Mouse (Mus musculus) kidney, embryonic 14.5 days (tissue): ENCODE measurements around the gene Btbd19. TPM values are rescaled to one million over a fixed set of nuclear protein-coding genes. Genes with fewer than 3 reads are reported as not detected.

ENCODE experiments used
- ATAC-seq: fragments of 200-750 bp; cut with Nextera tagmentation; 2 replicates; pipeline ENCODE4 v1.8.0; 2017; ENCODE audit warnings: moderate number of reproducible peaks, mild to moderate bottlenecking, moderate TSS enrichment, moderate library complexity; ENCODE audit not compliant: low FRiP score, low TSS enrichment
- H3K27ac ChIP-seq: fragments of 300-500 bp; sonication (generic); 2 replicates; pipeline ENCODE4 v1.5.1; 2014; ENCODE audit warnings: low read depth, mild to moderate bottlenecking, low read length, moderate library complexity, mixed read lengths
- H3K27me3 ChIP-seq: fragments of 300-500 bp; sonication (generic); 2 replicates; pipeline ENCODE4 v1.6.1; 2014; ENCODE audit warnings: mild to moderate bottlenecking, low read length; ENCODE audit not compliant: control insufficient read depth, insufficient read depth
- H3K36me3 ChIP-seq: fragments of 300-500 bp; sonication (generic); 2 replicates; pipeline ENCODE4 v1.6.1; 2014; ENCODE audit warnings: low read length, mixed read lengths; ENCODE audit not compliant: control insufficient read depth, insufficient read depth
- H3K4me1 ChIP-seq: fragments of 300-500 bp; sonication (generic); 2 replicates; pipeline ENCODE4 v1.6.1; 2014; ENCODE audit warnings: low read length, mixed read lengths; ENCODE audit not compliant: control insufficient read depth, insufficient read depth
- H3K4me2 ChIP-seq: fragments of 300-500 bp; sonication (generic); replicated peaks from 2 replicates; pipeline ENCODE4 v1.6.1; 2014; ENCODE audit warnings: low read depth, mild to moderate bottlenecking, low read length
- H3K4me3 ChIP-seq: fragments of 300-500 bp; sonication (generic); 2 replicates; pipeline ENCODE4 v1.5.1; 2014; ENCODE audit warnings: mild to moderate bottlenecking, low read length
- H3K9ac ChIP-seq: fragments of 300-500 bp; sonication (generic); 2 replicates; pipeline ENCODE4 v1.6.1; 2014; ENCODE audit warnings: low read depth, mild to moderate bottlenecking, low read length, moderate library complexity
- H3K9me3 ChIP-seq: fragments of 300-500 bp; sonication (generic); 2 replicates; pipeline ENCODE4 v1.6.1; 2016; ENCODE audit warnings: low read length; ENCODE audit not compliant: control insufficient read depth
- WGBS: fragments of 180-500 bp; shearing (Covaris S2); extraction: QIAGEN DNeasy Blood & Tissue Kit; methylation state at CpG from one replicate; pipeline ENCODE4 v1.1.7; 2014; 5-methylcytosine and 5-hydroxymethylcytosine counted together
- polyA plus RNA-seq: library from polyadenylated mRNA; unstranded; fragments of >200 nt; fragmentation: Nextera tagmentation; extraction: Ambion mirVana; gene quantifications from 2 replicates; pipeline ENCODE4 v1.2.1, GENCODE M21; 2014

Gene Btbd19
- polyA plus RNA-seq, 1 experiment from 2014 or later = 6.2 TPM

GRCm38 (mm10) chr4:117151416-117151815, 25.9 kb upstream of the Btbd19 start:
- peaks cover 18% of the 10 kb centered on the region; the same call in 1 of the 2 replicates for H3K4me1 ChIP-seq
- H3K9ac ChIP-seq = no peak overlapping the region
- no peak overlapping the region for H3K4me2 ChIP-seq
- H3K27me3 ChIP-seq = no peaks in the 10 kb centered on the region
- ATAC-seq = no peak
- H3K36me3 ChIP-seq = peaks cover 55% of the 10 kb centered on the region
- no peak overlapping the region for H3K27ac ChIP-seq
- no peaks in the 10 kb centered on the region for H3K9me3 ChIP-seq
- 62% methylated on average over 1 of the region's 1 CpGs for WGBS
- H3K4me3 ChIP-seq = no peak overlapping the region

GRCm38 (mm10) chr4:117150212-117150733, 24.7 kb upstream of the Btbd19 start:
- 93% methylated on average over 6 of the region's 6 CpGs for WGBS
- H3K9me3 ChIP-seq = no peaks in the 10 kb centered on the region
- H3K4me2 ChIP-seq = no peak overlapping the region
- H3K36me3 ChIP-seq = peaks cover 55% of the 10 kb centered on the region
- H3K27ac ChIP-seq = no peak overlapping the region
- peaks cover 18% of the 10 kb centered on the region; the same call in 1 of the 2 replicates for H3K4me1 ChIP-seq
- H3K9ac ChIP-seq = no peak overlapping the region
- H3K4me3 ChIP-seq = no peak overlapping the region
- no peak for ATAC-seq
- H3K27me3 ChIP-seq = no peaks in the 10 kb centered on the region

DNA sequence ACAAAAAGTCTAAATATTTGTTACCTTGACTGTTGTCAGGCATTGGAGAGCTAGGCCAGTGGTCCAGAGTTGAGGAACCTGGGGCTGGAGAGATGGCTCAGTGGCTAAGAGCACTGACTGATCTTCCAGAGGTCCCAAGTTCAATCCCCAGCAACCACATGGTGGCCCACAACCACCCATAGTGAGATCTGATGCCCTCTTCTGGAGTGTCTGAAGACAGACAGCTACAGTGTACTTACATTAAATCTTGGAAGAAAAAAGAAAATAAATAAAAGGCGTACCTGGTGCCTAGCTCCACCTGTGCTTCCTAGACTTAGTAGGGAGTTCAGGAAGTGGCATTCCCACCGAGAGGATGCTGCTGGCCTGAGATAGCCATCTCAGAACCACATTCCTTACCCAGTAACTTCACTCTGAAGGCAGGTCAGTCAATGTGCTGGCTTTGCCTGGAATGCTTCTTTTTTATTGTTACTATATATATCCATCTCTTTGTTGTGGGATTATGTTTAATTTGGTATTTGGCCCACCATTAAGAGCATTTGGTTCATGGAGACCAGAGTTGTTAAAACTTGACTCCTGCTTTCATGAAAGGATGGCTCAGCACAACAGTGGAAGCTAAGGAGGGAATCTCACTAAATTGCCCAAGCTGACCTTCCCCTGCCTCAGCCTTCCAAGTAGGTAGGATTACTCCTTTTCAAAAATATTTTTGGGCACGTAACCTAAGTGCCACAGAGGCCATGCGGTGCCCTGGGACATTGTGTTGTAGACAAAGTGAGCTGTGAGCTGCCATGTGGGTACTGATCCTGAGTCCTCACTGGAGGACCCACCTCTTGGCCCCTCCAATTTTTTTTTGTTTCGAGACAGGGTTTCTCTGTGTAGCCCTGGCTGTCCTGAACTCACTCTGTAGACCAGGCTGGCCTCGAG, 24.0 kb upstream of the Btbd19 start:
- ATAC-seq = no peak

GRCm38 (mm10) chr4:117148815-117149214, 23.3 kb upstream of the Btbd19 start:
- Histone ChIP-seq H3K27ac (no peak overlapping the region), H3K4me1 (peaks cover 13% of the 10 kb centered on the region; the same call in 1 of the 2 replicates), H3K9me3 (no peaks in the 10 kb centered on the region), H3K27me3 (no peaks in the 10 kb centered on the region), H3K4me2 (no peak overlapping the region), H3K4me3 (no peak overlapping the region), H3K9ac (no peak overlapping the region), H3K36me3 (peaks cover 46% of the 10 kb centered on the region)
- ATAC-seq = no peak
- WGBS = 73% methylated on average over 24 of the region's 24 CpGs

More for the DNA sequence above, 24.0 kb upstream of the Btbd19 start:
- Histone ChIP-seq H3K9me3 (no peaks in the 10 kb centered on the region), H3K4me1 (peaks cover 17% of the 10 kb centered on the region; the same call in 1 of the 2 replicates), H3K4me2 (no peak overlapping the region), H3K27ac (no peak overlapping the region), H3K4me3 (no peak overlapping the region), H3K27me3 (no peaks in the 10 kb centered on the region), H3K9ac (no peak overlapping the region), H3K36me3 (peaks cover 53% of the 10 kb centered on the region)
- WGBS = 79% methylated on average over 6 of the region's 6 CpGs

GRCm38 (mm10) chr4:117148047-117148713, 22.7 kb upstream of the Btbd19 start:
- no peak overlapping the region for H3K27ac ChIP-seq
- no peak overlapping the region for H3K9ac ChIP-seq
- H3K4me2 ChIP-seq = no peak overlapping the region
- H3K36me3 ChIP-seq = peaks cover 40% of the 10 kb centered on the region
- H3K27me3 ChIP-seq = no peaks in the 10 kb centered on the region
- peaks cover 9% of the 10 kb centered on the region; the same call in 1 of the 2 replicates for H3K4me1 ChIP-seq
- no peak for ATAC-seq
- H3K9me3 ChIP-seq = no peaks in the 10 kb centered on the region
- WGBS = 71% methylated on average over 18 of the region's 18 CpGs
- H3K4me3 ChIP-seq = no peak overlapping the region

- no peaks in the 10 kb centered on the region for H3K9me3 ChIP-seq
- WGBS = 31% methylated on average over 15 of the region's 15 CpGs
- peaks cover 21% of the 10 kb centered on the region for H3K36me3 ChIP-seq
- no peak overlapping the region for H3K4me2 ChIP-seq
- no peaks in the 10 kb centered on the region for H3K27me3 ChIP-seq
- H3K9ac ChIP-seq = no peak overlapping the region
- H3K4me3 ChIP-seq = no peak overlapping the region
- H3K4me1 ChIP-seq = no peaks in the 10 kb centered on the region
- ATAC-seq = no peak
- H3K27ac ChIP-seq = no peak overlapping the region
Observed at GRCm38 (mm10) chr4:117146176-117146575, 20.7 kb upstream of the Btbd19 start.

DNA sequence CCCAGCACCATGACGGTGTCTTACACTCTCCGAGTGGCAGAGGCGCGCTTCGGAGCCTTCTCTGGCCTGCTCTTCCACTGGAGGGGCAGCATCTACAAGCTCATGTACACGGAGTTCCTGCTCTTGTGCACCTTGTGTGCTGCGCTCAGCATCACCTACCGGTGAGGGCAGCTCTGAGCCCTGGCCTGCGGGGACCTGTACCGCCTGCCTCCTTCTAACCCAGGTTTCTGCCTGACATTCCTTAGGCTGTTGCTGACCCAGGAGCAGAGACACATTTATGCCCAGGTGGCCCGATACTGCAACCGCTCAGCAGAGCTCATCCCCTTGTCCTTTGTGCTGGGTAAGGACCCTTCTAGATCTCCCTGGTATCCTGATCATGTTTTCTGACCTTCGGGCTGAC, 19.7 kb upstream of the Btbd19 start:
- no peaks in the 10 kb centered on the region for H3K9me3 ChIP-seq
- H3K9ac ChIP-seq = no peak overlapping the region
- 90% methylated on average over 13 of the region's 13 CpGs for WGBS
- H3K4me2 ChIP-seq = no peak overlapping the region
- ATAC-seq = no peak
- no peak overlapping the region for H3K4me3 ChIP-seq
- no peaks in the 10 kb centered on the region for H3K27me3 ChIP-seq
- H3K4me1 ChIP-seq = no peaks in the 10 kb centered on the region
- peaks cover 12% of the 10 kb centered on the region for H3K36me3 ChIP-seq
- H3K27ac ChIP-seq = no peak overlapping the region

DNA sequence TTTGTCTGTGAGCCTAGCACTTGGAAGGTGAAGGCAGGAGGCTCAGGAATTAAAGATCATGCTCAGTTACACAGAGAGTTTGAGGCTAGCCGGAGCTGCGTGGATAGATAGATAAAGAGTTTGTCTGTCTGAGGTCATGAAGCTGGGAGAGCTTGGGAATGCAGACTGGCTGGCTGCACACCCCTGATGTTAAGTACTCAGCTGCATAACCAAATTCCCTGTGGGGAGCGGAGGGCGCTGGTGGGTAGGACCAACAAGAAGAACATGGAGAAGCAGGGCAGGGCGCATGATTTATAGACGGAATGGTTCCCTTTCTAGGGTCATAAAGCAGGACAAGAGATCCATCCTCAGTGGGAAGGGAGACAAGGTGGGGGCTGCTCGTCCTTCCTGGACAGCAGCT, 17.5 kb upstream of the Btbd19 start:
- Histone ChIP-seq H3K27ac (no peak overlapping the region), H3K4me1 (no peaks in the 10 kb centered on the region), H3K27me3 (no peaks in the 10 kb centered on the region), H3K36me3 (no peaks in the 10 kb centered on the region), H3K4me3 (no peak overlapping the region), H3K9ac (no peak overlapping the region), H3K4me2 (no peak overlapping the region), H3K9me3 (no peaks in the 10 kb centered on the region)
- WGBS = 34% methylated on average over 7 of the region's 7 CpGs
- ATAC-seq = no peak

GRCm38 (mm10) chr4:117140613-117141012, 15.1 kb upstream of the Btbd19 start:
- WGBS = 42% methylated on average over 4 of the region's 4 CpGs
- no peak overlapping the region for H3K4me2 ChIP-seq
- no peaks in the 10 kb centered on the region for H3K36me3 ChIP-seq
- H3K4me3 ChIP-seq = no peak overlapping the region
- no peak overlapping the region for H3K27ac ChIP-seq
- H3K4me1 ChIP-seq = 0 out of 2 replicates have a peak, but pooled peaks cover 3% of the 10 kb centered on the region
- no peak overlapping the region for H3K9ac ChIP-seq
- H3K9me3 ChIP-seq = no peaks in the 10 kb centered on the region
- no peak for ATAC-seq
- no peaks in the 10 kb centered on the region for H3K27me3 ChIP-seq
